Mouse (Mus musculus) c-Kit-positive CD71-negative TER-119-negative erythroid progenitor cells, embryonic 14.5 days (primary cell): ENCODE data around the gene Casp6.

ENCODE experiments used
- DNase-seq: peaks from one replicate; pipeline ENCODE4 v3.0.0-alpha.2; 2013; ENCODE audit warnings: low read depth

Casp6 gene

DNA sequence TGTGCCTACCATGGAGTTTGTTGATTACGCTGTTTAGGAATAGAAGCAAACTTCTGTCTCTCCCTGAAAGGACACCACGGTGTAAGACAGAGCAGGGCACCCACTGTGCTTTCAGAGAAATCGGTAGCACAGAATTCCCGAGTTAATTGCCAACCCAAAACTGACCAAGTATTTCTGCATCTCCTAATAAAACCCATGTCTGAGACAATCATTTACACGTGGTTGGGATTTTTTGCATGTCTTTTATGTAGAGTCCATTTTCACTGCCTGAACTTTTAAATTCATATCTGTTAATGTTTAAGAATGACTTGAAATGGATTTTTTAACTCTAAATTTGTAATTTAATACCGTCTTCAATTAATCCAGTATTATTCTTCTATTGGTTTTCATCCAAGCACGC is 22.4 kb downstream of the Casp6 start:
- DNase-seq = no peak

DNA sequence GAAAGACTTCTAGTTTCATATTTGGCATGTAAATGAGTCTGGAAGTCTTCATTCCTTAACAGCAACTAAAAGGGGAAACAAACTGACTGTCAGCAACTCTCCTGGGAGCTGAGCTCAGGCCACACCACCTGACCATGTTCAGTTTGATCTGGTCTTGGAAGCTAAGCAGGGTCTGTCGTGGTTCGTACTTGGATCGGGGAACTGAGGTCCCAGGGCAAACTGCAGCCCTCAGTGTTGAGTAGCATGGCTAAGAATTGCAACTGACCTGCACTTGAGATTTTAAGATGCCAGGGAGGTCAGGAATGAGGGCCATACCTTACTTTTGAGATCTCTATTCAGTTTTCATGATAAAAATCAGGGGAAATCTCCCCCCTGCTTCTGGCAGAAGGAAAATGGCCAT is 24.6 kb downstream of the Casp6 start:
- no peak for DNase-seq

GRCm38 (mm10) chr3:129930213-129930778 is 29.1 kb downstream of the Casp6 start:
- no peak for DNase-seq

- peak; percentile 41 for DNase-seq
Observed at GRCm38 (mm10) chr3:129932443-129932842, 31.2 kb downstream of the Casp6 start.

- no peak for DNase-seq
Observed at GRCm38 (mm10) chr3:129936561-129936960, 35.3 kb downstream of the Casp6 start.

DNA sequence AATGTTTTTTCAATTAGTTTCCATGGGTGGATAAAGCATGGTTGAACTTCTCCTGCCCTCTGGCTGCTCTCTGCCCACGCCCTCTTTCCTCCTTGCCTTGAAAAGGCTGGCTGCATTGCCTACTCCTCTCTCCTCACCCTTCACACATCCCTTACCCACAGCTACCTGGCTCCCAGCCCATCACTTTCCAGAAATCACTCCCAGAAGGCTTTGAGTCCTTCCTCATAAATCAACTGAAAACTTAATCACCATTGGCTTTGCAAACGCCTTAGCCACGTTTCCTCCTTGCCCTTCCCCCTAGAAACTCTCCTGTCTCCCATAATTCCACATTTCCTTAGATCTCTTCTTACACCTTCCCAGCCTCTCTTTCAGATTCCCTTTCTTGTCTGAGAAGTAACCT is 36.6 kb downstream of the Casp6 start:
- no peak for DNase-seq

- DNase-seq = no peak
Observed at GRCm38 (mm10) chr3:129939058-129939457, 37.8 kb downstream of the Casp6 start.

- no peak for DNase-seq
Observed at GRCm38 (mm10) chr3:129940780-129941179, 39.6 kb downstream of the Casp6 start.

DNA sequence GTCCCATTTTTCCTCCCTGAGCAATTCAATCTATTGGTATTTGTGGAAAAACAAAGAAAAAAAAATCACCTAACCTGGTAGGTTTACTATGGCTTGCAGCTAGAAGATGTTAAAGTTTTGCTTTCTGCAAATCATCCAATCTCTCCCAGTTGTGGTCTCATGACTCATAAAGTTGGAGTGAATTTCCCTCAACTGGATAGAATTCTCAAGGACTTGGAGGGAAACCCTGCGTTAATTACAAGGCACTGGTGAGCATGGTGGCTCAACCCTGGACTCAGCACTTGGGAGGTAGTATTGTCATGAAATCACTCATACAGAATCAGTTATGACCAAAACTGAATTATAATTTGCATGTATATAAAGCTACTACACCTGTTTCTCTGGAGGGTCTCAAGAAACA is 40.1 kb downstream of the Casp6 start:
- DNase-seq = no peak

DNA sequence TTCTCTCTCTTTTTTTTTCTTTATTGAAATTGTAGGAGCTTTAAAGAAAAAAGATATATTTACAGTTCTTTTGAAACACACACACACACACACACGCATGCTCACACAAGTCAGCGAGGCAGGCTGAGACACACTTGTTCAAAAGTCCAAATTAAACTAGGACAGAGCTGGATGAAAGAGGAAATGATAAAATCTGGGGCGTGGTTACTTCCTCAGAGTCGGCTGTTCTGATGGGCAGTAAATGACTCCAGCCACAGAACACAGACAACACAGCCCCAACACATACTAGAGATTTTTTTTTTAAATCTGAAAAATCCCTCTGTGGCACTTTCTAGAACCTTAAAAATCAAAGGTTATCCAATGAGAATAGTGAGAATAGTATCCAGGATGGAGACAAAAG is 42.6 kb downstream of the Casp6 start:
- no peak for DNase-seq

DNA sequence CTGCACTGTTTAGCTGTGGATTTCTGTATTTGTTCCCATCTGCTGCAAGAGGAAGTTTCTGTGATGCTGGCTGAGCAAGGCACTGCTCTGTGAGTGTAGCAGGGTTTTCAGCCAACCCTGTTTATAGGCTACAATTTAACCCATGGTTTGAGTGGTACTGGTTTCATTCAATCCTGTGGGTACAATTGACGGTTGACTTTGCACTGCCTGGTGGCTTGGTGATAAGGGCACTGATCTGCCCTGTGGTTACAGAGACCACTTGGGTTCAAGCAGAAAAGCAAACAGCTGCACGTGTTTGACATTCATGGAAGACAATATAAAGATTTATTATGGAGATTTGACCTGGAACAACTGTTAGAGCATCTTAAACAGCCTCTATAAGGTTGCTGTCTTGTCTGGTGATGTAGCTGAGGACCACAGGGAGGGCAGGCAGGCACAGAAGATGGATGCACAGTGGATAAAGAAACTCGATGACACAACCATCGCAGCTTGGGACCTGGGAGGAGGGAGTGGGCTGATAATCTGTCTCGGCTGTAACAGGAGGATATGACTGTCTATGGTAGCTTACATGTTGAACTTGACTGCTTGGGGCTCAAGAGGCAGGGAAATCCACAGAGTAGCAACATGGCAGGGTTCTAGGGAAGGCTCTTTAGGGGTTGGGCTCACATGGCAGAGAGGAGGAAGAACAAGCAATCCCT is 45.1 kb downstream of the Casp6 start:
- DNase-seq = no peak

GRCm38 (mm10) chr3:129948359-129948758 is 47.1 kb downstream of the Casp6 start:
- no peak for DNase-seq

DNA sequence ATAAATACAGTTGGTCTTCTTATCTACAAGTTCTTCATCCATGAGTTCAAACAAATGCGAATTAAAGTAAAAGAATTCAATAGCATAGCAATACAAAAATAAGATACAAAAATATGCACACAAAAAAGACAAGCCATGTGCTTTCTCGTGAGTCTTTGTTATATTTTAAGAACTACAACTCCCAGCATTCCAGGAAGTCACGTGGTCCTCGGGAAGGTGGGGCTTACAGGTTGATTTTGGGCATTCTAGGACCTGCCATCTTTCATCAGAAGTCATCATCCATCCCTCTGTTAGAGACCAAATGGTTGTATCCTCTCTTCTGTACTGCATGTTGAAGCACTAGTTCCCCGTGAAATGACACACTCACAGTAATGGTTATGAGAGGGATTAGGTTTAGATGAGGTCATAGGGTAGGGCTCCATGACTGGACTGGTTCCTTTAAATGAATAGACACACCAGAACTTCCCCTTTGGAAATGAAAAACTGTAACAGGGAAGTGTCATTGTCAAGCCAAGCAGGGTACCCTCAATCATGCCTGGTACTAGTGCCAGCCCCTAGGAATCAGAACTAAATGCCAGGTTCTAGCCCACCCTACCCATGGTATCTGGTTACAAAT is 48.0 kb downstream of the Casp6 start:
- no peak for DNase-seq

GRCm38 (mm10) chr3:129953296-129953695 is 52.1 kb downstream of the Casp6 start:
- DNase-seq = no peak

DNA sequence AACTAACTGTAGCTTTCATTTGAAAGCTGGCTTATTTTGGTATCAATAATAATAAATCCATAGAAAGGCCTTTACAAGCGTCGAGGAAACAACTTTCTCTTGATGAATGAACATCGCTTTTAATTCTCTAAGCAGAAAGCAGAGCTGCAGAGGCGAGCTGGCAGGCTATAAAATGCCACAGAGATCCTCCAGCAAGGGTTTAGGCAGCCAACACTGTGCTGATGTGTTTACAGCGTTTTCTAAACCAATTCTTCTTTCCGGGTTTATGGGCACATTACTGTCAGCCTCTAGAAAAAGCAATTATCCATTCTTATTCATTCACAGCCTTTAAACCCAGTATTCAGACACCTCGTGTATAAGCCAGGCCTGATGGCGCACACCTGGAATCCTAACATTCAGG is 61.3 kb downstream of the Casp6 start:
- DNase-seq = no peak
